Mouse (Mus musculus): ENCODE measurements around the gene Espl1. TPM values are rescaled to one million over a fixed set of nuclear protein-coding genes. Genes with fewer than 3 reads are reported as not detected.

Espl1 gene
- polyA plus RNA-seq, 1 experiment from 2014 or later: 5.6 TPM

- ATAC-seq (ENCODE audit: low read depth): peak; percentile 62
- Histone ChIP-seq H3K4me3 (peak overlapping the region; percentile 91), H3K9ac (peak overlapping the region; percentile 86), H3K4me2 (peak overlapping the region; percentile 96), H3K27me3 (no peaks in the 10 kb centered on the region), H3K27ac (replicated peaks) (peak overlapping the region; percentile 90), H3K36me3 (peaks cover 24% of the 10 kb centered on the region), H3K4me1 (replicated peaks) (peaks cover 21% of the 10 kb centered on the region), H3K9me3 (no peaks in the 10 kb centered on the region)
- 30% methylated on average over 13 of the region's 13 CpGs for WGBS
Observed at GRCm38 (mm10) chr15:102279783-102280520, 16.1 kb upstream of the Espl1 start.

- Histone ChIP-seq H3K4me3 (peak overlapping the region; percentile 91; the same call in 1 of the 2 replicates), H3K4me2 (peak overlapping the region; percentile 96), H3K9me3 (no peaks in the 10 kb centered on the region), H3K27ac (replicated peaks) (no peak overlapping the region), H3K27me3 (no peaks in the 10 kb centered on the region), H3K36me3 (peaks cover 24% of the 10 kb centered on the region), H3K4me1 (replicated peaks) (peaks cover 21% of the 10 kb centered on the region), H3K9ac (peak overlapping the region; percentile 86; the same call in 1 of the 2 replicates)
- no peak for ATAC-seq (ENCODE audit: low read depth)
- 93% methylated on average over 19 of the region's 19 CpGs for WGBS
Observed at GRCm38 (mm10) chr15:102280623-102281022, 15.4 kb upstream of the Espl1 start.

- Histone ChIP-seq H3K9ac (no peak overlapping the region), H3K27ac (replicated peaks) (no peak overlapping the region), H3K27me3 (no peaks in the 10 kb centered on the region), H3K4me2 (no peak overlapping the region), H3K36me3 (peaks cover 24% of the 10 kb centered on the region), H3K9me3 (no peaks in the 10 kb centered on the region), H3K4me1 (replicated peaks) (peaks cover 21% of the 10 kb centered on the region), H3K4me3 (no peak overlapping the region)
- ATAC-seq (ENCODE audit: low read depth): no peak
- WGBS: 91% methylated on average over 8 of the region's 8 CpGs
Observed at GRCm38 (mm10) chr15:102282463-102283292, 13.4 kb upstream of the Espl1 start.

- H3K4me2 ChIP-seq: no peak overlapping the region
- no peak for ATAC-seq (ENCODE audit: low read depth)
- H3K4me1 ChIP-seq (replicated peaks): peaks cover 19% of the 10 kb centered on the region
- no peak overlapping the region for H3K9ac ChIP-seq
- WGBS: 83% methylated on average over 3 of the region's 3 CpGs
- no peaks in the 10 kb centered on the region for H3K9me3 ChIP-seq
- H3K4me3 ChIP-seq: no peak overlapping the region
- no peak overlapping the region for H3K27ac ChIP-seq (replicated peaks)
- H3K27me3 ChIP-seq: no peaks in the 10 kb centered on the region
- H3K36me3 ChIP-seq: peaks cover 24% of the 10 kb centered on the region
Observed at GRCm38 (mm10) chr15:102283648-102284047, 12.4 kb upstream of the Espl1 start.

- Histone ChIP-seq H3K4me1 (replicated peaks) (no peaks in the 10 kb centered on the region), H3K27ac (replicated peaks) (no peak overlapping the region)
Observed at GRCm38 (mm10) chr15:102287395-102287794, 8.7 kb upstream of the Espl1 start.

GRCm38 (mm10) chr15:102296368-102297006 is 421 bp downstream of the Espl1 start:
- H3K4me1 ChIP-seq (replicated peaks): peaks cover 9% of the 10 kb centered on the region
- H3K4me2 ChIP-seq: peak overlapping the region; percentile 75
- H3K9ac ChIP-seq: peak overlapping the region; percentile 44
- no peaks in the 10 kb centered on the region for H3K9me3 ChIP-seq
- H3K4me3 ChIP-seq: peak overlapping the region; percentile 47
- no peak overlapping the region for H3K27ac ChIP-seq (replicated peaks)
- 4% methylated on average over 24 of the region's 24 CpGs for WGBS
- H3K27me3 ChIP-seq: no peaks in the 10 kb centered on the region
- H3K36me3 ChIP-seq: peaks cover 21% of the 10 kb centered on the region; the same call in 1 of the 2 replicates
- ATAC-seq (ENCODE audit: low read depth): peak; percentile 61

More at GRCm38 (mm10) chr15:102287395-102287794, 8.7 kb upstream of the Espl1 start:
- ATAC-seq (ENCODE audit: low read depth): no peak
- peaks cover 7% of the 10 kb centered on the region for H3K36me3 ChIP-seq
- no peaks in the 10 kb centered on the region for H3K9me3 ChIP-seq
- no peak overlapping the region for H3K9ac ChIP-seq
- no peaks in the 10 kb centered on the region for H3K27me3 ChIP-seq
- no peak overlapping the region for H3K4me2 ChIP-seq
- no peak overlapping the region for H3K4me3 ChIP-seq

GRCm38 (mm10) chr15:102302542-102302941 is 6.5 kb downstream of the Espl1 start:
- Histone ChIP-seq H3K27ac (replicated peaks) (no peak overlapping the region), H3K4me2 (no peak overlapping the region), H3K27me3 (no peaks in the 10 kb centered on the region), H3K4me3 (no peak overlapping the region), H3K9ac (no peak overlapping the region), H3K36me3 (peaks cover 45% of the 10 kb centered on the region), H3K4me1 (replicated peaks) (no peaks in the 10 kb centered on the region), H3K9me3 (no peaks in the 10 kb centered on the region)
- ATAC-seq (ENCODE audit: low read depth): no peak
- WGBS: 87% methylated on average over 6 of the region's 6 CpGs

- no peaks in the 10 kb centered on the region for H3K4me1 ChIP-seq (replicated peaks)
- no peak overlapping the region for H3K4me3 ChIP-seq
- peaks cover 26% of the 10 kb centered on the region for H3K36me3 ChIP-seq
- no peaks in the 10 kb centered on the region for H3K27me3 ChIP-seq
- H3K27ac ChIP-seq (replicated peaks): no peak overlapping the region
- ATAC-seq (ENCODE audit: low read depth): no peak
- H3K4me2 ChIP-seq: no peak overlapping the region
- no peak overlapping the region for H3K9ac ChIP-seq
- no peaks in the 10 kb centered on the region for H3K9me3 ChIP-seq
- WGBS: 88% methylated on average over 9 of the region's 9 CpGs
Observed at GRCm38 (mm10) chr15:102308717-102309116, 12.7 kb downstream of the Espl1 start.

- no peaks in the 10 kb centered on the region for H3K9me3 ChIP-seq
- no peak overlapping the region for H3K27ac ChIP-seq (replicated peaks)
- H3K4me3 ChIP-seq: no peak overlapping the region
- H3K27me3 ChIP-seq: no peaks in the 10 kb centered on the region
- ATAC-seq (ENCODE audit: low read depth): no peak
- 91% methylated on average over 10 of the region's 10 CpGs for WGBS
- no peak overlapping the region for H3K9ac ChIP-seq
- H3K4me2 ChIP-seq: no peak overlapping the region
- H3K36me3 ChIP-seq: peaks cover 26% of the 10 kb centered on the region
- H3K4me1 ChIP-seq (replicated peaks): no peaks in the 10 kb centered on the region
Observed at GRCm38 (mm10) chr15:102310074-102310845, 14.2 kb downstream of the Espl1 start.

GRCm38 (mm10) chr15:102311489-102311888 is 15.4 kb downstream of the Espl1 start:
- Histone ChIP-seq H3K4me2 (no peak overlapping the region), H3K9me3 (no peaks in the 10 kb centered on the region), H3K27me3 (no peaks in the 10 kb centered on the region), H3K4me1 (replicated peaks) (no peaks in the 10 kb centered on the region), H3K36me3 (peaks cover 18% of the 10 kb centered on the region), H3K4me3 (no peak overlapping the region), H3K9ac (no peak overlapping the region), H3K27ac (replicated peaks) (no peak overlapping the region)
- no peak for ATAC-seq (ENCODE audit: low read depth)

GRCm38 (mm10) chr15:102315292-102315691 is 19.2 kb downstream of the Espl1 start:
- Histone ChIP-seq H3K4me2 (no peak overlapping the region), H3K9me3 (no peaks in the 10 kb centered on the region), H3K4me1 (replicated peaks) (no peaks in the 10 kb centered on the region), H3K4me3 (no peak overlapping the region), H3K27ac (replicated peaks) (no peak overlapping the region), H3K27me3 (no peaks in the 10 kb centered on the region), H3K36me3 (peaks cover 18% of the 10 kb centered on the region), H3K9ac (no peak overlapping the region; the same call in 1 of the 2 replicates)
- WGBS: 92% methylated on average over 8 of the region's 8 CpGs
- ATAC-seq (ENCODE audit: low read depth): no peak

Data from neural tube, embryonic 13.5 days (tissue).